Mouse (Mus musculus) granulocyte monocyte progenitor cell, adult 5-6 weeks (primary cell): ENCODE measurements around the gene Myf6. TPM values are rescaled to one million over a fixed set of nuclear protein-coding genes. Genes with fewer than 3 reads are reported as not detected.

ENCODE experiments used
- ATAC-seq: replicated peaks from 2 replicates; pipeline ENCODE4 v1.8.0; 2016; ENCODE audit warnings: mild to moderate bottlenecking, moderate TSS enrichment, inconsistent platforms; ENCODE audit not compliant: poor library complexity, severe bottlenecking
- total RNA-seq, 2 experiments: library from RNA; stranded (forward) in 1 of 2; stranded (reverse) in 1 of 2; fragments of 200-712, 200-1000 nt in 1 of 2; fragments of >200 nt in 1 of 2; fragmentation: Nextera tagmentation in 1 of 2; gene quantifications; 2 replicates each; pipeline ENCODE4 v1.2.3; 2014 to 2017

Myf6 gene
- total RNA-seq (2014; fragmentation: Nextera tagmentation) (not detected in 2 replicates), total RNA-seq (2017) (not detected in 2 replicates)

DNA sequence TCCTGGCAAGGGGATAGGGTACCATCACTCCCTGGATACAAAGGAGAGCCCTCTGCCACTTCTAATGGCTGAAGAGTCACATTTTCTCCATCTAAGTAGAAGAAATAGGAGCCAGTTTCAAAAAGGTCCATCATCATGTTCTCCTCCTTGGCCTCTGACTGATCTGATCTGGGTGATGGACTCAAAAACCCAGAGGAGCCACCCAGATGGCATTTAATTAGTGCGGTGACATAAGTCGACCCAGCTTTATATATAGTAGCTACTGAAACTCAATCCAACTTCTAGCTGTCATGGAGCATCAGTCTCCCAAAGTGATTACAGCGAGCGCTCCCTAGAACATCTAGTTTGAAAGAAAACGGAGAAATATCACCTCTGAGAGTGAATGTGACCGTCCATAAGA is at the start of gene Myf6:
Myf6 (minus strand) TSS at position 170 of the 400 bp plus-strand sequence.
- ATAC-seq: no peak

DNA sequence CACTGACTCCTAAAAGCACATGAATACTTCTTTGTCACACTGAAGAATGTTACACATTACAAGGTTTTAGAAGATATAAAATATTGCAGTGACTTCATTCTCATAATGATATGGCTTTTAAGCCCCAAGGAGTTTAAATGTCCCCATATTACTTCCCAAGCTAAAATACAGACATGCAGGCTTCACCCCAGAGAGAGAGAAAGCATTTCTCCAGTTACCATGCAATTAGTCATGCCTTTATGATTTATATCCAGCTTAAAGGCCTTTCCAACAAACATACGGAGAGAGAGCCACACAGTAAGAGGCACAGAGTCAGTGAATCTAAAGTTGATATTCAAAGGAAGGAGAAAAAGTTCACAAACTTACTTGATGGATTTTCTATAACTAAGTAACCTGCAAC is 48.5 kb upstream of the Myf6 start:
- no peak for ATAC-seq

DNA sequence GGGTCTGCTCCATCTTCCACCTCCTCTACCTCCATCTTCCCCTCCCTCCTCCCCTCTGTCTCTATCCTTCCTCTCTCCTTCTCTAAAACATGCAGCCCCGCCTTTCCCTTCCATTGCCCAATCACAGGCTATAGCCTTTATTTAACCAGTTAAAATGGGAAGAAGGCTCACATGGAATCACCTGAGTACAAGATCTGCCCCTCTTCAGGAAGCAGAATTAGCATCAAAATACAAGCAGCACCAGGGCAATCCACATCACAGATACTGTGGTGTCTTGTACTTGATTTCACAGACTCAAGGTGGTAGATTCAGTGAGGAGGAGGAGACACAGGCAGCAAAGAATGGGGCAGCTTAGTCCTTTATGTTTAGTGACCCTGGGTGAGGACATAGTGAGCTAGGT is 34.2 kb upstream of the Myf6 start:
- no peak for ATAC-seq

DNA sequence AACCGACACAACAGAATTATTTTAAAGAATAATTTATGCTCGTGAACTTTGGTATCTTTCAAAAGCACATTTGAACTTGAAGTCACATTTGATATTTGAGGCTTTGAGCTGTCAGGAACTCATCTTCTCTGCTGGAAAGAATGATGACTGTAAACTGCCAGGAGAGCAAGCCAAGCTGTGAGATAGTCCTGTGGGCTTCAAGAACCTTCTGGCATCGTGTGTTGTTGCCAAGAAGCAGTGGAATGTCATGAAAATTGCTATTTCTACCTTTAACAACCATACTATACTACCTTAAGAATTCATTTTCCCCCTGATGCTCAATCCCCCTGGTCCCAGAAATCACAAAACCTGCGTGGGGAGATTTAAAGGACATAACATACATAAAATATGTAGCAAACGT is 24.7 kb upstream of the Myf6 start:
- no peak for ATAC-seq

DNA sequence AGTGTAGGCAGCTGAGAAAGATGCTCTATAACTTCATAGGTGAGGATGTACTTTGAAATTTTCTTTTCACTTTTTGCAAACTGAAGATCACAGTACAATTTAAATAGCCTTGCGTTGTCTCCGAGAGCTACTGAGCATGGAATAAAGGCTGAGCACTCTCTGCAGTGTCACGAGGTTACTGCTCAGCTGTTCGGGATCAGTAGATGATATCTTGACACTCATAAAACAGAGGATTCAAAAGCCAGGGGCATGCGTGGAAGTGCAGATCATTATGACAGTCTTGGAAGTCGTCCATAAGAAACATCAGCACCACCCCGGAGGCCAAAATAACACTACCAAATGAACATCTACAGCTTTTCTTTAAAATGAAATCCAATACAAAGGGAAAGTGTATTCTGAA is 22.1 kb upstream of the Myf6 start:
- ATAC-seq: no peak

- ATAC-seq: no peak
These were observed 20.2 kb upstream of the Myf6 start for GRCm38 (mm10) chr10:107514735-107515134.

- no peak for ATAC-seq
These were observed 11.9 kb upstream of the Myf6 start for GRCm38 (mm10) chr10:107506397-107506796.

DNA sequence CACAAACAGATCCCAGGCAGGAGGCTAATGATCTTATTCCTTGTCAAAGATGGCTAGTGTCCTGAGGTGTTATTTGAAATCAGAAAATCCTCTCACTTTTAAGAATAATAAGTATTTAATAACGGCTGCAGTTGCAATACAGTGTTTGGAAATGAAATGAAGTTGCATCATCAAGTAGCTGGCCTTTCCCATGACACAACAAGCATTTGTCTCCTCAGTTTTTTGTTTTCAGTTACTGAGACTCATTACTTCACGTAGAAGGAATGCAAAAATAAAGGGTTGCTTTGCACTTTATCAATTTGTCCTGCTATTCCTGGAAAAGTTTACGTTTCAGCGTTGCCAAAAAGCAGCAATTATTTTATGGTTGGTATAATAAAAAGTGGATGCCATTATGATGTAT is 8.9 kb upstream of the Myf6 start:
- ATAC-seq: no peak

DNA sequence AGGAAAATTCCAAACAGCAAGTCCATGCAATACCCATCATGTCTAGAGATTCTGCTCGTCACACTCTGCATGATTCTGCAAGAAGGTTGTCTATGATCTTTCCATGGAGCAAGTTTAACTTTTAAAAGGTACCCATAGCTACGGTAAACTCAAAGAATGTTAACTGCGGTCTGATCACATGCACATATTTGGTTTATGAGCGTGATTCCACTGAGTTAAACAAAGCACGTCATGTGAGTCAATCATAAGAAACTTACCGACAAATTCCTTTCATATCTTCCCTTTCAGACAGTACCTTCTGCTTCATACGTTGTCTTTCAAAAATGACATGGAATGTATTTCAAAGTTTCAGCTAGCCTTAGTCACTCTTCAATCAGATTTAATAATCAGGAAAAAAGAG is 7.7 kb upstream of the Myf6 start:
- no peak for ATAC-seq

GRCm38 (mm10) chr10:107499656-107500055 is 5.1 kb upstream of the Myf6 start:
- ATAC-seq: no peak

DNA sequence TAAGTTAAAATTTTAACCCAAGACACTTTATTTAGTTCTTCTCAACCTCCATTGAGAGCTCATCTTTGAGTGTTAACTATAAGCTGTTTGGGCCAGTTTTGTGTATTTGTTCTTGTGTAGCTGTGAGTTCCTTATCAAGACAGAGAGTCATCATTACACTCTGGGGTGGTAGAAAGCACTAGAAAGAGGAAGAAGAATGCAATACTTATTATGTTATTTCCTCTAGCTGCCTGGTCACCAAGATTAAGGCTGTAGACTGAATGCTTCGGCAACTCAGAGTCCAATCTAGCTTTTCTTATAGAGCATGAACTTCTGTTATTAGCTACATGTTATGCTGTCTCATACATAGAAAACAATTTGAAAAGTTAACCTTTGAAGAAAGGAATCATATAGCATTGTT is 1.9 kb upstream of the Myf6 start:
- ATAC-seq: no peak; the same call in 1 of the 2 replicates

GRCm38 (mm10) chr10:107493580-107494474 is 710 bp downstream of the Myf6 start:
- no peak for ATAC-seq

DNA sequence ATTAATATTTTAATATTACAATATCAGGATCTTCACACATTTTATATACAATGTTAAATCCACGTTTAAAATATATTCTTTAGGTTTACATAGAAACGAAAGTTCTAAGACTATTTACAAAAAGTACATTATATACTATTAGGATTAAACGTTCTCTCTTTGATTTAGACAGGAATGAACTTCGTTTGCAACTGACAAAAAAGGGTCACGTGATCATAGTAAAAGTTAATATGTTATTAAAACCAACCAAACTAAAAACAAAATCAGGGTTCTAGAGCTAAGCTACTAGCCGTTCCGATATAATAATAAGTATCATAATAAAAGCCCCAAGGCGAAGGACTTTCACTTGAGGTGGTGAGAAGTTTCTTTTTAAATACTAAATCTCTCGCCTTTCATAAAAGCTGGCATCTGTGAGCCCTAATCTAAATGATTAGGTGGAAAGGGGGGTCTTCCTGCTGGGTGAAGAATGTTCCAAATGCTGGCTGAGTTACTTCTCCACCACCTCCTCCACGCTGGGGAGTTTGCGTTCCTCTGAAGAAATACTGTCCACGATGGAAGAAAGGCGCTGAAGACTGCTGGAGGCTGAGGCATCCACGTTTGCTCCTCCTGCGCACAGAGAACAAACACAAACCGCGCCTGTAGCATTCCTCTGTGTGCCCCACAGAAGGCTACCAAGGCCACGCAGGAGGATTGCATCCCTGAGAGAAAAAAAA is 1.5 kb downstream of the Myf6 start:
- no peak for ATAC-seq

- ATAC-seq: no peak
These were observed 5.8 kb downstream of the Myf6 start for GRCm38 (mm10) chr10:107488654-107489315.

GRCm38 (mm10) chr10:107486770-107487169 is 7.8 kb downstream of the Myf6 start:
- ATAC-seq: no peak

GRCm38 (mm10) chr10:107485870-107486269 is 8.7 kb downstream of the Myf6 start, which contains the start of gene Myf5:
TSS of gene Myf5 (minus strand) at chr10:107486134.
- ATAC-seq: no peak

- ATAC-seq: no peak
These were observed 10.5 kb downstream of the Myf6 start for GRCm38 (mm10) chr10:107484050-107484449.

DNA sequence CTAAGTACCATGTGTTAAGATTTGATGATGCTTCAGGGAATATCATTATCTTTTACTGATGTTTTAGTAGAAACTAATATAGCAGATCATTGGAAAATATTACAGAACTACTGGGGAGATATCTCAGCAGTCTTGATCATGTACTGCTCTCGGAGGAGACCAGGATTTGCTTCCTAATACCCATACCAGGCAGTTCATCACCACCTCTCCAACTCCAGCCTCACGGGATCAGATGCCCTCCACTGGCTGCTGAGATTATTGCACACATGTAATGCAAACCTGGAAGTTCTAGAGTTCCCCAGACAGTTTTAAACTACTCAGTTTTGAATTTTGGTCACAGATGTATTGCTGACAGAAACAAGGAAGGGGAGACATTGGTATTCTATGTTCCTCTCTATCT is 21.0 kb downstream of the Myf6 start:
- no peak for ATAC-seq

- no peak for ATAC-seq
These were observed 22.8 kb downstream of the Myf6 start for GRCm38 (mm10) chr10:107471712-107472111.

DNA sequence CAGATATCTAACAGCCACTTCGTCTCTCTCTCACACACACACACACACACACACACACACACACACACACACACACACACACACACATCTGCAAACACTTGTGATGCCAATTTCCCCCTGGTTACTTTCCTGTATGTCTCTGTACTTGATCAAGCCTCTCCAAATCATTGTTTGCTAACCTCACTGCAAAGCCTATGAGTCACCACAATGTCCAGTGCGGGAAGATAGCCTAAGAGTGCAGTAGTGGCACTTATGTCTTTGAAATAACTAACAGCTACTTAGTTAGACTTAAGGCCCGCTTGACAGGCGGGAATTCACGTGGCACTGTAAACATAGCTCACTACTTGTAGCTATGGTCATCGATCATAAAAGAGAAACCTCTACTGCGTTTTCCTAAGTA is 26.7 kb downstream of the Myf6 start:
- ATAC-seq: no peak
